Mouse (Mus musculus) liver, postnatal 0 days (tissue): ENCODE measurements around the gene Fam204a. TPM values are rescaled to one million over a fixed set of nuclear protein-coding genes. Genes with fewer than 3 reads are reported as not detected.

Experiments
- ATAC-seq: fragments of 200-750 bp; cut with Nextera tagmentation; 2 replicates; pipeline ENCODE4 v1.8.0; 2017; ENCODE audit warnings: mild to moderate bottlenecking, moderate library complexity
- DNase-seq: peaks from one replicate; pipeline ENCODE4 v3.0.0-alpha.2; 2016
- H3K27ac ChIP-seq: fragments of 300-500 bp; sonication (generic); 2 replicates; pipeline ENCODE4 v1.5.1; 2014; ENCODE audit warnings: antibody characterized with exemption, moderate library complexity, mild to moderate bottlenecking, low read depth
- H3K27me3 ChIP-seq: fragments of 300-500 bp; sonication (generic); 2 replicates; pipeline ENCODE4 v1.6.1; 2014; ENCODE audit warnings: low read length, control low read depth, mixed read lengths; ENCODE audit not compliant: insufficient read depth
- H3K36me3 ChIP-seq: fragments of 300-500 bp; sonication (generic); replicated peaks from 2 replicates; pipeline ENCODE4 v1.6.1; 2014; ENCODE audit warnings: mild to moderate bottlenecking, control low read depth, low read length, moderate library complexity, mixed read lengths; ENCODE audit not compliant: insufficient read depth
- H3K4me1 ChIP-seq: fragments of 300-500 bp; sonication (generic); 2 replicates; pipeline ENCODE4 v1.6.1; 2014; ENCODE audit warnings: antibody characterized with exemption, mild to moderate bottlenecking, control low read depth; ENCODE audit not compliant: insufficient read depth
- H3K4me2 ChIP-seq: fragments of 300-500 bp; sonication (generic); 2 replicates; pipeline ENCODE4 v1.6.1; 2014; ENCODE audit warnings: low read depth, mild to moderate bottlenecking, low read length, moderate library complexity, mixed read lengths
- H3K4me3 ChIP-seq: fragments of 300-500 bp; sonication (generic); 2 replicates; pipeline ENCODE4 v1.5.1; 2014; ENCODE audit warnings: low read depth, low read length
- H3K9ac ChIP-seq: fragments of 300-500 bp; sonication (generic); replicated peaks from 2 replicates; pipeline ENCODE4 v1.6.1; 2014; ENCODE audit warnings: mild to moderate bottlenecking, moderate library complexity
- H3K9me3 ChIP-seq: fragments of 300-500 bp; sonication (generic); 2 replicates; pipeline ENCODE4 v1.6.1; 2016; ENCODE audit warnings: mild to moderate bottlenecking, control low read depth, low read length, mixed read lengths
- CTCF ChIP-seq: sonication (generic); IDR thresholded peaks from 2 replicates; pipeline ENCODE4 v1.5.1; 2016; ENCODE audit warnings: antibody characterized with exemption, low read depth
- EP300 ChIP-seq: IDR thresholded peaks from 2 replicates; pipeline ENCODE4 v1.6.1; 2016; ENCODE audit warnings: antibody characterized with exemption, low read depth, mild to moderate bottlenecking
- WGBS: fragments of 180-500 bp; shearing (Covaris S2); extraction: QIAGEN DNeasy Blood & Tissue Kit; methylation state at CpG from one replicate; pipeline ENCODE4 v1.1.7; 2014; ENCODE audit not compliant: insufficient replicate concordance; 5-methylcytosine and 5-hydroxymethylcytosine counted together
- polyA plus RNA-seq: library from polyadenylated mRNA; unstranded; fragments of >200 nt; fragmentation: Nextera tagmentation; extraction: Ambion mirVana; gene quantifications from 2 replicates; pipeline ENCODE4 v1.2.1, GENCODE M21; 2015

Fam204a gene
- 17.6 and 17.8 TPM in 2 replicates for polyA plus RNA-seq

DNA sequence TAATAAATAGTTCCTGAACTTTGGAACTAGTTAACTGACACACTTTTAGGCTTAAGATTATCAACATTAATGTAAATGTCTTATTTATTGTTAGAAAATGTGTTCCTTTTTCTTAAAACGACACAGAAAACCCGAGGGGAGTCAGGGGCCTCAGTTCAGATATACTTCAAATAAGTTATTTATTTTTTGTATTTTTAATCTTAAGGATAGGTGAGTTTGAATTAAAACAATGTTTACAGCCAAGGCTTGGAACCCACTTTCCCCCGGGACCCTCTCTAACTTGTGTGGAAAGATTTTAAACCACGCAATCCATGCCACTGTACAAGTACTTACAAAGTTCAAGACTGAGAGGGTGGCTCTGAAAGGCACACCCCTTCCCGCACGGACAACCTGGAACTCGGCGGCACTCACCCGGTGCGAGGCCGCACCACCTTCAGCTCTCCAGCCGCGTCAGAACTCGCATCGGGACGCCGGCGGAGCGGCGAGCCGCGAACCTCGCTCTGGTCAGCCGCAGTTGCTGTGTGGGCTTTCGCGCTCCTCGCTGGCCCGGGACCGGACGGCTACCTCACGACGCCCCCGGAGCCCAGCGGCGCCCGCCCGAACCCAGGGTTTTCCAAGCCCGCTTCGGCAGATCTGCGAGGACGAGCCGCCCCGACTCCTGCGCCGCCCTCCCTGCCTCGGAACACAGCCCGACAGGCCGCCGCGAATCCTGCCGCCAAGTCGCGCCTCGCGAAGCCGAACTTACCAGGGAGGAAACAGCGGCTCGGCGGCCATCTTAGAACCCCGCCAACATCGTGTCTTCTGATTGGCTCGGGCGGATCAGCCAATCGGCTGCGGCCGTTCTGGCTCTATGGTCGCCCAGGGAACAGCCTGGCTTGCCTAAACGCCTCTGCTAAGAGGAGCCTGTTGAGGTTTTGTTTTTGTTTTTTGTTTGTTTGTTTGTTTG is at the start of gene Fam204a:
Fam204a (minus strand) TSS at position 803 of the 946 bp plus-strand sequence.
- peak within 1 kb of the TSS; percentile 100 for H3K4me3 ChIP-seq
- no peak for TF ChIP-seq CTCF
- 0 out of 2 replicates have a peak, but pooled peaks have one; percentile 39 for TF ChIP-seq EP300
- peak within 1 kb of the TSS; percentile 76 for H3K4me2 ChIP-seq
- peak within 1 kb of the TSS; percentile 98 for H3K9ac ChIP-seq
- H3K27me3 ChIP-seq = no peaks in the 10 kb centered on the region
- ATAC-seq (peak; percentile 100), DNase-seq (peak; percentile 96)
- H3K4me1 ChIP-seq = peaks cover 7% of the 10 kb centered on the region; the same call in 1 of the 2 replicates
- H3K36me3 ChIP-seq = no peaks in the 10 kb centered on the region; the same call in 1 of the 2 replicates
- H3K27ac ChIP-seq = peak within 1 kb of the TSS; percentile 99
- WGBS = under 1% methylated on average over 67 of the region's 68 CpGs
- no peaks in the 10 kb centered on the region for H3K9me3 ChIP-seq

DNA sequence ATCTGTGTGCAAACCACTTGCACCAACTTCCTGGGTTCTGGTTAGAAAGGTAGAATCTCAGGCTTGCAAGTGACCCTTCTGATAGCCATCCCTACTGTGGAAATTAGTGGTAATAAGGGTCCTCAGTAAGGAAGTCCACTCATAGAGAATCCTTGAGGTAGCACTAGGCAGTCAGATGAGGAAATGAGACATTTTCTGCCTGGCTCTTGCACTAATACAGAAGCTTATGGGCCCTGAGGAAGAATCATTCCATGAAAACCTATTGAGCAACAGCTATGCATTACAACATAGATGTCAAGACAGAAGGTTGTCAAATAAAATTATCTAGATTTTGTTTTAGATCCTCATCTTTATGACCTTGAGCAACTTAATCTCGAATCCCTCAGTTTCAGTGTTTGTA is 39.3 kb upstream of the Fam204a start:
- H3K4me1 ChIP-seq = no peaks in the 10 kb centered on the region
- TF ChIP-seq EP300 (no peak), CTCF (no peak)
- DNase-seq (no peak), ATAC-seq (no peak)
- no peak overlapping the region for H3K27ac ChIP-seq
- no peak overlapping the region for H3K9ac ChIP-seq
- H3K27me3 ChIP-seq = no peaks in the 10 kb centered on the region
- no peaks in the 10 kb centered on the region for H3K9me3 ChIP-seq
- H3K4me3 ChIP-seq = no peak overlapping the region
- 46% methylated on average over 1 of the region's 1 CpGs for whole genome bisulfite sequencing
- H3K36me3 ChIP-seq = no peaks in the 10 kb centered on the region
- no peak overlapping the region for H3K4me2 ChIP-seq

DNA sequence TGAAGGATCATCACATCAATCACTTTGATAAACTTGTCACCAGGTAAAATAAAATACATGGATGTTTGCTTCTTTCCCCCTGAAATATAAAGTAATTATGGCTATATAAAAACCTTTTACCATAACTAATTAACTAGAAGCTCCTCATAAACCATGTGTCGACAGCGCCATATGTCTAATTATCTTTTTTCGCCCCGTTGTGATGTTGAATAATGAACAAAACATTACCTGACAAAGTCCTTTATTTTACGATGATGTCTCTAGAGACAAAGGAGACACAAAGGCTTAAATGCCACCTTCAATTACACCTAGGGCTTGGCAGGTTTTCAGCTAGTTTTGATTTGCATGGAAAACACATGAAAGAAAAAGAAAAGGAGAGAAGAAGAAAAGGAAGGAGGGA is 34.2 kb upstream of the Fam204a start:
- DNase-seq (no peak), ATAC-seq (no peak)
- H3K4me3 ChIP-seq = no peak overlapping the region
- no peak overlapping the region for H3K27ac ChIP-seq
- no peak overlapping the region for H3K9ac ChIP-seq
- H3K9me3 ChIP-seq = no peaks in the 10 kb centered on the region
- no peaks in the 10 kb centered on the region for H3K36me3 ChIP-seq
- TF ChIP-seq EP300 (no peak), CTCF (no peak)
- no peaks in the 10 kb centered on the region for H3K27me3 ChIP-seq
- WGBS = 80% methylated on average over 5 of the region's 5 CpGs
- H3K4me1 ChIP-seq = no peaks in the 10 kb centered on the region
- H3K4me2 ChIP-seq = no peak overlapping the region

DNA sequence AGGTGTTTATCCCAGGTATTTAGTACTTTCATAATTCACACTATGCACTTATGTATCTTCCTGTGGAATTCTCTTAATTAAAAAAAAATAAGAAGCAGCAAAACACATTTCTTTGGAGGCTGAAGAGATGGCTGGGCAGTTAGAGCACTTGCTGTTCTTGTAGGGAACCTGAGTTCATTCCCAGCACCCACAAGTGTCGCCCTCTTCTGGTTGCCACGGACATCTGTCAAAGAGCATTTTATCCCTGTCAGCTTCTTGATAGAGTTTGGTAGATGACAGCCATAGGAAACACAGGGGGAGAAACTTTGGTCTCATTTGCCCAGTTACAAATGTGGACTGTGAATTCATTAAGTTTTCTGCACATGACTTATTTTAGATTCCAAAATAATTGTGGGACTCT is 25.5 kb upstream of the Fam204a start:
- H3K27me3 ChIP-seq = no peaks in the 10 kb centered on the region
- WGBS = 35% methylated on average over 2 of the region's 2 CpGs
- no peak overlapping the region for H3K4me3 ChIP-seq
- no peak overlapping the region for H3K4me2 ChIP-seq
- H3K9me3 ChIP-seq = no peaks in the 10 kb centered on the region
- H3K9ac ChIP-seq = no peak overlapping the region
- ATAC-seq (no peak), DNase-seq (no peak)
- H3K4me1 ChIP-seq = no peaks in the 10 kb centered on the region
- no peak overlapping the region for H3K27ac ChIP-seq
- no peak for TF ChIP-seq EP300
- TF ChIP-seq CTCF = peak; percentile 47
- no peaks in the 10 kb centered on the region for H3K36me3 ChIP-seq

DNA sequence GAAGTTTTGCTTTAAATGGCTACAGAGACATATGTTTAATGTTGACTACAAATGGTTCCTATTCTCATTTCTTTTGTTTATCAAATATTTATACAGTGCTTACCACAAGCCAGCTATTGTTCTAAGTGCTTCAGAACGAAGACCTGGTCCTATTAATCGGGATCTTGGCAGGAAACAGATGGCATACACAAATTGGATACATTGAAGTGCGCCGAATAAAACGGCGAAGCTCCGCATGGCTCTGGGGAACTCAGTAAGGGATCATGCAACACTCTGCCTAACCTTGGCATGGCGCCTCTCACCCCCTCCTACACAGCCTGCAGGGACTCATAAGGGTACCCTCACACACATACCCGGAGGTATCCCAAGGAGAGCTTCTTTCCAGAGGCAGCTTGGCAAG is 24.7 kb upstream of the Fam204a start:
- H3K36me3 ChIP-seq = no peaks in the 10 kb centered on the region
- ATAC-seq (no peak), DNase-seq (no peak)
- H3K4me3 ChIP-seq = no peak overlapping the region
- no peak overlapping the region for H3K4me2 ChIP-seq
- H3K27me3 ChIP-seq = no peaks in the 10 kb centered on the region
- no peak overlapping the region for H3K27ac ChIP-seq
- 67% methylated on average over 9 of the region's 9 CpGs for WGBS
- TF ChIP-seq EP300 = no peak
- TF ChIP-seq CTCF = no peak
- H3K9ac ChIP-seq = no peak overlapping the region
- H3K4me1 ChIP-seq = no peaks in the 10 kb centered on the region
- H3K9me3 ChIP-seq = no peaks in the 10 kb centered on the region

DNA sequence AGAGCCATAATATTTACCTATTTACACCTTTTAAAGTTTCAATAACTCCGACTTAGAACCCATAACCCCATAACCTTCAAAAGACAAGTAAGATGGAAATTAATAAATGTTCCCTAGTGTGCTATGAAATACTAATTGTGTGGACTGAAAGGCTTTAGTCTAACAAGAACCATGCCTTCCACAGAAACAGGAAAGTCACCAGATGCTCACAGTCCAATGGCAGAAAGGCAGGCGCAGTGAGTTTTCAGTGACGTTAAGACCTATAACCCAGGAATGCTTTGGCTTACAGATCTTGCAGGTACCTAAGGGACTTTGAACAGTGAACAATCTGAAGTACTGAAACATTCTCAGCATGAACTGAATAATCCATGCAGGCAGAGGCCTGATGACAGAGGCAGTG is 18.7 kb upstream of the Fam204a start:
- H3K36me3 ChIP-seq = no peaks in the 10 kb centered on the region
- no peaks in the 10 kb centered on the region for H3K9me3 ChIP-seq
- no peak overlapping the region for H3K4me3 ChIP-seq
- no peaks in the 10 kb centered on the region for H3K4me1 ChIP-seq
- DNase-seq = no peak
- no peak overlapping the region for H3K4me2 ChIP-seq
- H3K27ac ChIP-seq = no peak overlapping the region
- WGBS = 78% methylated on average over 3 of the region's 3 CpGs
- H3K9ac ChIP-seq = no peak overlapping the region
- no peak for TF ChIP-seq CTCF
- no peak for TF ChIP-seq EP300
- no peaks in the 10 kb centered on the region for H3K27me3 ChIP-seq
- ATAC-seq = no peak
